Comparison of ENCODE assay signal across 20 mouse cellular contexts in the genomic region with DNA sequence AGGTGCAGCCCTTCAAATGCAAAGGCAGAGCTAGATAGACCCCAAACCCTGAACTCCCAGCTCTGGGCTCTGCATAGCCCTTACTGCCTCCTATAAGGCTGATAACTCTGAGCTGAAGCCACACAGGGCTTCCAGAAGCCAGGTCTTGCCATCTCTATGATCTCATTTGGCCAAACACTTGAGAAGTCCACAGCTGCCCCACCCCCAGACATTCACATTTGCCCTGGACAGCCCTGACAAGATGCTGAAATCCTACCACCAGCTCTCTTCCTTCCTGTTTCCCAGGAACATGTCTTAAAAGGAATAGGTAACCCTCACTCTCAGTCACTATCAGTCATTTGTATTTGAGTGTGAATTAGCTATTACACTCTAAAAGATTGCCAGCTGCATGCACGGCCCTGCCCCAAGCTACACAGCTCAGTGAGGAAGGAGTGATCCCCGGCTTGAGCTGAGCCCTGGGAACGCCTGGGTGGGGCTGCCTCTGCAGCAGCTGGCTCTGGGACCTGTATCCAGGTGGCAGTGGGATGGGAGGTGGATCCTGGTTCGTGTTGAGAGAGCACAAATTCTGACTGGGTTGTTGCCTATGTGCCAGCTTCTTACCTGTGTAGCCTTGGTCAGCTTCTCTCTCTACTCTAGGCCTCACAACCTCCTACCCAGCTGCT. TPM values are rescaled to one million over a fixed set of nuclear protein-coding genes. Genes with fewer than 3 reads are reported as not detected.
A peak's percentile ranks its signal among the peaks of the same experiment; 100 is the strongest.
DNase-seq lines count a peak whose midpoint lies in the region; ATAC-seq and TF ChIP-seq lines count a peak whose summit lies in the region.
"Had no signal": no experiment of that assay in that cellular context is flagged by ENCODE, and none has a peak within 500 bp of the region (broad histone marks: within the 10 kb centered on the region; RNA-seq: fewer than 3 reads in every experiment).

No protein-coding gene starts in this region.

- no peak overlapping the region for H3ac ChIP-seq in myocyte (ENCODE audit: control insufficient read depth, insufficient read length)

- H3K27ac ChIP-seq in gastrocnemius, adult 2 months: peak overlapping the region; percentile 43
- no peak overlapping the region for H3K27ac ChIP-seq in intestine, postnatal 0 days (ENCODE audit: low read depth, low read length)
- H3K27ac ChIP-seq: heart, embryonic 15.5 days; hindbrain, postnatal 0 days; stomach, embryonic 15.5 days had no signal

- TF ChIP-seq CTCF in gastrocnemius, adult 2 months (IDR thresholded peaks at IDR 0.05): no peak
- no peak for TF ChIP-seq CTCF in intestine, postnatal 0 days (IDR thresholded peaks at IDR 0.05; ENCODE audit: low read depth)

- H3K36me3 ChIP-seq in intestine, postnatal 0 days (ENCODE audit: control insufficient read depth, insufficient read depth): no peaks in the 10 kb centered on the region
- H3K36me3 ChIP-seq in myocyte (ENCODE audit: control insufficient read depth, insufficient read depth): no peaks in the 10 kb centered on the region
- H3K36me3 ChIP-seq: heart, embryonic 15.5 days; stomach, embryonic 15.5 days had no signal

- DNase-seq in gastrocnemius, adult 2 months: no peak
- DNase-seq in gastrocnemius, postnatal 14 days: no peak
- peak; percentile 54 for DNase-seq in NIH3T3 (ENCODE audit: low read depth)
- DNase-seq in kidney, adult 11 months: no peak
- DNase-seq in cerebellum, postnatal 36 days: no peak
- DNase-seq in embryo, embryonic 10 days (ENCODE audit: low spot score): no peak
- DNase-seq: adrenal gland, adult 2 months; cerebellum, adult 9-11 months; heart, adult 18-20 months; kidney, adult 8-10 months; left cerebral cortex, postnatal 4 days; liver; thymus, postnatal 14 days had no signal

- no peaks in the 10 kb centered on the region for H3K79me2 ChIP-seq in myocyte (ENCODE audit: control insufficient read depth, insufficient read depth)

- 18% methylated on average over 4 of the region's 4 CpGs for WGBS in intestine, postnatal 0 days

- no peak overlapping the region for H3K4me3 ChIP-seq in gastrocnemius, adult 2 months
- H3K4me3 ChIP-seq in intestine, postnatal 0 days (ENCODE audit: low read depth, low read length): no peak overlapping the region
- no peak overlapping the region for H3K4me3 ChIP-seq in myocyte
- H3K4me3 ChIP-seq: heart, embryonic 15.5 days; stomach, embryonic 15.5 days had no signal

- intact Hi-C loops in gastrocnemius, adult 2 months (cut with DNase I): no loop called here
- intact Hi-C loops in gastrocnemius, postnatal 14 days (cut with DNase I; ENCODE audit: low total_unique reads): no loop called here

- H3K27me3 ChIP-seq in intestine, postnatal 0 days (replicated peaks; ENCODE audit: control insufficient read depth, insufficient read depth, low read length): no peaks in the 10 kb centered on the region
- H3K27me3 ChIP-seq in myocyte (ENCODE audit: control insufficient read depth, insufficient read depth, insufficient read length): no peaks in the 10 kb centered on the region
- H3K27me3 ChIP-seq: CH12.LX; heart, embryonic 15.5 days; stomach, embryonic 15.5 days had no signal

- peak; percentile 50; the same call in 1 of the 2 replicates for ATAC-seq in intestine, postnatal 0 days
- ATAC-seq: hindbrain, postnatal 0 days; midbrain, embryonic 16.5 days had no signal

- H3K9ac ChIP-seq in intestine, postnatal 0 days (ENCODE audit: low read depth, low read length): no peak overlapping the region
- H3K9ac ChIP-seq: heart, embryonic 15.5 days; stomach, embryonic 15.5 days had no signal

- H3K9me3 ChIP-seq in intestine, postnatal 0 days (ENCODE audit: control insufficient read depth): no peaks in the 10 kb centered on the region
- H3K9me3 ChIP-seq: heart, embryonic 15.5 days; stomach, embryonic 15.5 days had no signal

- TF ChIP-seq POLR2A in myocyte (IDR thresholded peaks at IDR 0.05; ENCODE audit: insufficient read length, low read depth): no peak

- H3K4me1 ChIP-seq in intestine, postnatal 0 days (replicated peaks; ENCODE audit: control insufficient read depth, insufficient read depth, low read length): 0 out of 2 replicates have a peak, but pooled peaks cover 4% of the 10 kb centered on the region

- H3K4me2 ChIP-seq in intestine, postnatal 0 days (replicated peaks; ENCODE audit: low read depth): no peak overlapping the region
- peak overlapping the region; percentile 35 for H3K4me2 ChIP-seq in myocyte (ENCODE audit: low read depth)
- H3K4me2 ChIP-seq: heart, embryonic 15.5 days; stomach, embryonic 15.5 days had no signal

TF ChIP-seq in myocyte, 11 proteins besides CTCF, POLR2A, EP300 and RAD21:
- TF ChIP-seq MYOD1 (IDR thresholded peaks at IDR 0.05; ENCODE audit: control insufficient read depth in 1 of 3, insufficient read length in 2 of 3, low read depth in 2 of 3) (peak in 1 of 3 experiments; percentile 51), SRF (IDR thresholded peaks at IDR 0.05; ENCODE audit: control insufficient read depth, insufficient read length, low read depth) (no peak), MYOG (IDR thresholded peaks at IDR 0.05; ENCODE audit: control insufficient read depth in 1 of 3, insufficient read depth in 1 of 3, insufficient read length in 2 of 3, low read depth in 2 of 3) (peak in 1 of 3 experiments; percentile 57)

RNA-seq across cellular contexts. Expression of a gene that starts 38.9 kb away (rescaled TPM):
- total RNA-seq in gastrocnemius, adult 2 months (2021): 100 to 1,000 TPM; 189 to 247 TPM
- total RNA-seq in gastrocnemius, postnatal 14 days (2021): 100 to 1,000 TPM; 221 to 245 TPM
- polyA plus RNA-seq in intestine, postnatal 0 days (2015; fragmentation: Nextera tagmentation; extraction: Ambion mirVana): 165 and 173 TPM in 2 replicates
- polyA plus RNA-seq in myocyte (2012; fragmentation: generic; extraction: Trizol): 383 TPM

RNA-seq across cellular contexts. Expression of a gene that starts 47.9 kb away (rescaled TPM):
- 10 to 100 TPM; 37.4 to 57.4 TPM for total RNA-seq in gastrocnemius, adult 2 months (2021)
- total RNA-seq in gastrocnemius, postnatal 14 days (2021): 100 to 1,000 TPM in 1 of 2 experiments, 10 to 100 TPM in 1; 96.9 to 111 TPM
- 25.7 and 27.7 TPM in 2 replicates for polyA plus RNA-seq in intestine, postnatal 0 days (2015; fragmentation: Nextera tagmentation; extraction: Ambion mirVana)
- 466 TPM for polyA plus RNA-seq in myocyte (2012; fragmentation: generic; extraction: Trizol)
